Mouse (Mus musculus) liver, adult 2 months (tissue): Measurements from ENCODE around the gene Dst.

Experiments used
- CTCF ChIP-seq: fragments of 200-500 bp; IDR thresholded peaks from 2 replicates; pipeline ENCODE4 v1.5.1; 2011; ENCODE audit warnings: low read depth, low read length, control low read depth
- POLR2A ChIP-seq: fragments of 200-500 bp; IDR thresholded peaks from 2 replicates; pipeline ENCODE4 v1.6.1; 2011; ENCODE audit warnings: low read length, control low read depth; ENCODE audit not compliant: insufficient read depth; ENCODE audit errors: extremely low read depth

GRCm38 (mm10) chr1:34038571-34038970 lies 130.5 kb downstream of the Dst start:
- TF ChIP-seq CTCF (no peak), POLR2A (no peak)
